Mouse (Mus musculus) G1E (cell line): ENCODE measurements around the gene Tbc1d2.

ENCODE experiments used
- CTCF ChIP-seq: IDR thresholded peaks from 2 replicates; pipeline ENCODE4 v1.5.1; 2012; ENCODE audit warnings: low read depth, low read length, inconsistent platforms, mixed read lengths
- GATA1 ChIP-seq: IDR thresholded peaks from 2 replicates; pipeline ENCODE4 v1.6.1; 2012; ENCODE audit warnings: borderline replicate concordance, low read length, inconsistent platforms, mixed read lengths
- GATA2 ChIP-seq: IDR thresholded peaks from 2 replicates; pipeline ENCODE4 v1.6.1; 2012; ENCODE audit warnings: low read depth, low read length, inconsistent platforms, borderline replicate concordance
- POLR2AphosphoS5 ChIP-seq: IDR thresholded peaks from 2 replicates; pipeline ENCODE4 v1.6.1; 2012; ENCODE audit warnings: low read depth, low read length, inconsistent platforms; ENCODE audit not compliant: insufficient replicate concordance
- TAL1 ChIP-seq: conservative IDR thresholded peaks from 2 replicates; pipeline ENCODE4 v1.6.1; 2012; ENCODE audit warnings: low read depth, low read length, inconsistent platforms, mixed read lengths

DNA sequence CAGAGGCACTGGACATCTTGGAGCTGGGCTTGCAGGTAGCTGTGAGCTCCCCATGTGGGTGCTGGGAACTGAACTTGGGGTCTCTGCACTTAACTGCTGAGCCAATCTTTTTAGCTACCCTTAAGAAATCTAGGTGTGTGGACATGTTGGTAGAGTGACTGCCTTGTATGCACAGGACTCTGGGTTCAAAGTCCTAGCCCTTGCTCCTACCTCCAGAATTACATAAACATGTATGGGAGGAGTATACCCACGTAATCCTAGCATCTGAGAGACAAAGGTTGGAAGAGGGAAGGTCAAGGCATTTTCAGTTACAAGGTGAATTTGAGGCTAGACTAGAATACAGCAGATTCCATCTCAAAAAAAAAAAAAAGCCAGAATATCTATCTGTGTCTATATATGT, 5.3 kb upstream of the Tbc1d2 start:
- no peak for TF ChIP-seq CTCF
- TF ChIP-seq GATA1, result no peak
- TF ChIP-seq POLR2AphosphoS5, result no peak
- TF ChIP-seq TAL1, result no peak
- no peak for TF ChIP-seq GATA2
